Comparison of ENCODE assay signal across 10 mouse cellular contexts in genomic region chr4:94669718-94670117, GRCm38 (mm10). TPM values are rescaled to one million over a fixed set of nuclear protein-coding genes. Genes with fewer than 3 reads are reported as not detected.
A peak's percentile ranks its signal among the peaks of the same experiment; 100 is the strongest.
DNase-seq lines count a peak whose midpoint lies in the region; ATAC-seq and TF ChIP-seq lines count a peak whose summit lies in the region.
"Had no signal": no experiment of that assay in that cellular context is flagged by ENCODE, and none has a peak within 500 bp of the region (broad histone marks: within the 10 kb centered on the region; RNA-seq: fewer than 3 reads in every experiment).

No protein-coding gene starts in this region.

- peak; percentile 76 for TF ChIP-seq CTCF in E14TG2a.4 (conservative IDR thresholded peaks at IDR 0.05; ENCODE audit: low read length)

- H3K4me3 ChIP-seq in E14TG2a.4 (replicated peaks; ENCODE audit: low read length): no peak overlapping the region
- H3K4me3 ChIP-seq in hindbrain, embryonic 14.5 days (replicated peaks; ENCODE audit: low read length): no peak overlapping the region
- H3K4me3 ChIP-seq: stomach, embryonic 15.5 days had no signal

- WGBS in hindbrain, embryonic 14.5 days: 53% methylated on average over 1 of the region's 1 CpGs

- no peaks in the 10 kb centered on the region for H3K9me3 ChIP-seq in E14TG2a.4 (ENCODE audit: low read length)
- no peaks in the 10 kb centered on the region for H3K9me3 ChIP-seq in hindbrain, embryonic 14.5 days (ENCODE audit: control insufficient read depth, low read length)
- H3K9me3 ChIP-seq: stomach, embryonic 15.5 days had no signal

- peaks cover 27% of the 10 kb centered on the region for H3K4me1 ChIP-seq in E14TG2a.4 (replicated peaks; ENCODE audit: low read depth, low read length)
- H3K4me1 ChIP-seq in hindbrain, embryonic 14.5 days (replicated peaks; ENCODE audit: control insufficient read depth, insufficient read depth, low read length): no peaks in the 10 kb centered on the region
- H3K4me1 ChIP-seq: stomach, embryonic 15.5 days had no signal

- no peak overlapping the region for H3K9ac ChIP-seq in hindbrain, embryonic 14.5 days
- H3K9ac ChIP-seq: stomach, embryonic 15.5 days had no signal

- DNase-seq in gastrocnemius, adult 18-20 months (ENCODE audit: low spot score): peak; percentile 48
- DNase-seq in gastrocnemius, adult 8-10 months (ENCODE audit: low spot score in 2 of 2): no peak
- DNase-seq in embryo, embryonic 10 days (ENCODE audit: low spot score): peak; percentile 54
- peak; percentile 72 for DNase-seq in hindbrain, embryonic 14.5 days (ENCODE audit: low spot score)
- DNase-seq in lung, postnatal 25 days (ENCODE audit: low spot score): peak; percentile 67
- no peak for DNase-seq in urinary bladder, postnatal 14 days (ENCODE audit: low spot score)
- no peak for DNase-seq in ovary, postnatal 10 days (ENCODE audit: low spot score)

- no peaks in the 10 kb centered on the region for H3K27me3 ChIP-seq in E14TG2a.4 (ENCODE audit: insufficient read depth, low read length)
- H3K27me3 ChIP-seq in hindbrain, embryonic 14.5 days (ENCODE audit: control insufficient read depth, insufficient read depth, low read length): no peaks in the 10 kb centered on the region
- H3K27me3 ChIP-seq: stomach, embryonic 15.5 days had no signal

- no peak overlapping the region for H3K27ac ChIP-seq in hindbrain, embryonic 14.5 days
- H3K27ac ChIP-seq: stomach, embryonic 15.5 days had no signal

- no peaks in the 10 kb centered on the region for H3K36me3 ChIP-seq in E14TG2a.4 (ENCODE audit: insufficient read depth, low read length)
- H3K36me3 ChIP-seq in hindbrain, embryonic 14.5 days (replicated peaks; ENCODE audit: control insufficient read depth, insufficient read depth): no peaks in the 10 kb centered on the region
- H3K36me3 ChIP-seq: stomach, embryonic 15.5 days had no signal

- peak; percentile 65; the same call in 1 of the 2 replicates for ATAC-seq in hindbrain, embryonic 14.5 days (ENCODE audit: low FRiP score)

- H3K4me2 ChIP-seq in hindbrain, embryonic 14.5 days (replicated peaks): no peak overlapping the region
- H3K4me2 ChIP-seq: stomach, embryonic 15.5 days had no signal

RNA-seq across cellular contexts. Expression of gene Lrrc19, which starts 19.8 kb away (rescaled TPM):
- total RNA-seq in gastrocnemius, adult 18-20 months (2021): not detected
- not detected for total RNA-seq in gastrocnemius, adult 8-10 months (2022)
- 0.37 and 0.40 TPM in 2 replicates for polyA plus RNA-seq in hindbrain, embryonic 14.5 days (2014; fragmentation: Nextera tagmentation; extraction: Ambion mirVana)
- total RNA-seq: left cerebral cortex, postnatal 10 days had no signal

RNA-seq across cellular contexts. Expression of gene Ift74, which starts 55.4 kb away (rescaled TPM):
- 1 to 10 TPM; 6.3 to 6.4 TPM for total RNA-seq in gastrocnemius, adult 18-20 months (2021)
- 1 to 10 TPM; 4.8 to 8.9 (median 5.6) TPM for total RNA-seq in gastrocnemius, adult 8-10 months (2022)
- polyA plus RNA-seq in hindbrain, embryonic 14.5 days (2014; fragmentation: Nextera tagmentation; extraction: Ambion mirVana): 27.3 and 27.6 TPM in 2 replicates

Comparison
In these comparisons a context has a peak if more than half of its experiments do, and no peak if none do; other contexts are left out.
1. DNase-seq: peak in gastrocnemius, adult 18-20 months (single experiment), embryo, embryonic 10 days (single experiment), hindbrain, embryonic 14.5 days (single experiment) and lung, postnatal 25 days (single experiment); none in gastrocnemius, adult 8-10 months (0 of 2), urinary bladder, postnatal 14 days (single experiment) and ovary, postnatal 10 days (single experiment).